Mouse (Mus musculus): ENCODE results near the gene Myf6. TPM values are rescaled to one million over a fixed set of nuclear protein-coding genes. Genes with fewer than 3 reads are reported as not detected.

Gene Myf6
- total and polyA plus RNA-seq, 3 experiments = not detected

GRCm38 (mm10) chr10:107506397-107506796, 11.9 kb upstream of the Myf6 start:
- Histone ChIP-seq H3K27me3 (replicated peaks) (no peaks in the 10 kb centered on the region), H3K27ac (ENCODE audit: insufficient read depth, low read depth) (no peak overlapping the region), H3K9me3 (replicated peaks; ENCODE audit: low read length) (peaks cover 19% of the 10 kb centered on the region), H3K4me3 (replicated peaks in 1 of 3; ENCODE audit: low read depth in 2 of 3, low read length in 2 of 3, poor library complexity in 1 of 3) (no peak overlapping the region), H3K4me1 (ENCODE audit: control insufficient read depth in 1 of 2, insufficient read depth in 2 of 2) (no peaks in the 10 kb centered on the region), H3K36me3 (replicated peaks in 1 of 2; ENCODE audit: control insufficient read depth in 1 of 2, insufficient read depth in 1 of 2, low read length in 1 of 2) (no peaks in the 10 kb centered on the region), H3K9ac (ENCODE audit: insufficient read depth, low read depth) (no peak overlapping the region), H3K4me2 (ENCODE audit: insufficient read depth, low read depth, poor library complexity, severe bottlenecking) (no peak overlapping the region), H3K79me2 (replicated peaks; ENCODE audit: control insufficient read depth, extremely low read depth, insufficient read depth, poor library complexity, severe bottlenecking) (no peaks in the 10 kb centered on the region)
- in situ Hi-C loops (cut with MboI; ENCODE audit: low pct_ligation_motif_present, low pct_unique_long_range_greater_than_20kb, low sequenced_read_pairs) (no loop called here), dilution Hi-C loops (cut with MboI; ENCODE audit: extremely low pct_ligation_motif_present, extremely low pct_unique_long_range_greater_than_20kb, low sequenced_read_pairs) (no loop called here)
- no peak for TF ChIP-seq ELF1 (IDR thresholded peaks at IDR 0.05; ENCODE audit: low read depth, low read length)
- no peak for TF ChIP-seq CHD1 (IDR thresholded peaks at IDR 0.05; ENCODE audit: low read depth, low read length)
- TF ChIP-seq MYC (IDR thresholded peaks at IDR 0.05; ENCODE audit: low read depth, low read length) = no peak
- TF ChIP-seq NRF1 (IDR thresholded peaks at IDR 0.05; ENCODE audit: low read depth, low read length) = no peak
- TF ChIP-seq PAX5 (IDR thresholded peaks at IDR 0.05; ENCODE audit: low read length) = no peak
- TF ChIP-seq CTCF (conservative IDR thresholded peaks at IDR 0.05 in 1 of 2, IDR thresholded peaks at IDR 0.05 in 1 of 2; ENCODE audit: low read depth in 2 of 2, low read length in 2 of 2) = no peak
- no peak for TF ChIP-seq USF1 (IDR thresholded peaks at IDR 0.05; ENCODE audit: low read depth, low read length)
- TF ChIP-seq SMC3 (IDR thresholded peaks at IDR 0.05; ENCODE audit: low read depth, low read length) = no peak
- no peak for TF ChIP-seq EP300 (IDR thresholded peaks at IDR 0.05; ENCODE audit: low read length)
- no peak for TF ChIP-seq ETS1 (conservative IDR thresholded peaks at IDR 0.05; ENCODE audit: low read depth, low read length)
- TF ChIP-seq JUN (IDR thresholded peaks at IDR 0.05; ENCODE audit: insufficient read depth, low read depth, low read length) = no peak
- no peak for TF ChIP-seq NELFE (IDR thresholded peaks at IDR 0.05; ENCODE audit: low read depth, low read length)
- no peak for DNase-seq (ENCODE audit: extremely low read depth)

GRCm38 (mm10) chr10:107503430-107503829, 8.9 kb upstream of the Myf6 start:
- no peak overlapping the region for H3K4me2 ChIP-seq (ENCODE audit: insufficient read depth, low read depth, poor library complexity, severe bottlenecking)
- in situ Hi-C loops (cut with MboI; ENCODE audit: low pct_ligation_motif_present, low pct_unique_long_range_greater_than_20kb, low sequenced_read_pairs) (no loop called here), dilution Hi-C loops (cut with MboI; ENCODE audit: extremely low pct_ligation_motif_present, extremely low pct_unique_long_range_greater_than_20kb, low sequenced_read_pairs) (no loop called here)
- H3K4me3 ChIP-seq (replicated peaks in 1 of 3; ENCODE audit: low read depth in 2 of 3, low read length in 2 of 3, poor library complexity in 1 of 3) = no peak overlapping the region
- no peaks in the 10 kb centered on the region for H3K27me3 ChIP-seq (replicated peaks)
- no peak for DNase-seq (ENCODE audit: extremely low read depth)
- no peak overlapping the region for H3K27ac ChIP-seq (ENCODE audit: insufficient read depth, low read depth)
- peaks cover 24% of the 10 kb centered on the region for H3K9me3 ChIP-seq (replicated peaks; ENCODE audit: low read length)
- TF ChIP-seq MAFK (IDR thresholded peaks at IDR 0.05; ENCODE audit: insufficient replicate concordance, low read length) (no peak), JUN (IDR thresholded peaks at IDR 0.05; ENCODE audit: insufficient read depth, low read depth, low read length) (no peak), CTCF (conservative IDR thresholded peaks at IDR 0.05 in 1 of 2, IDR thresholded peaks at IDR 0.05 in 1 of 2; ENCODE audit: low read depth in 2 of 2, low read length in 2 of 2) (no peak), E2F4 (IDR thresholded peaks at IDR 0.05; ENCODE audit: insufficient replicate concordance, low read depth, low read length) (no peak), JUND (conservative IDR thresholded peaks at IDR 0.05; ENCODE audit: low read depth, low read length) (no peak), MEF2A (IDR thresholded peaks at IDR 0.05; ENCODE audit: borderline replicate concordance, low read depth, low read length) (no peak), ELF1 (IDR thresholded peaks at IDR 0.05; ENCODE audit: low read depth, low read length) (no peak), CHD2 (IDR thresholded peaks at IDR 0.05; ENCODE audit: low read length) (no peak), USF2 (conservative IDR thresholded peaks at IDR 0.05; ENCODE audit: low read depth, low read length) (no peak), RAD21 (IDR thresholded peaks at IDR 0.05; ENCODE audit: low read depth, low read length) (no peak), ZMIZ1 (IDR thresholded peaks at IDR 0.05; ENCODE audit: low read depth, low read length) (no peak), ZC3H11A (IDR thresholded peaks at IDR 0.05; ENCODE audit: low read depth, low read length) (no peak), MAZ (IDR thresholded peaks at IDR 0.05; ENCODE audit: low read depth, low read length) (no peak), MYC (IDR thresholded peaks at IDR 0.05; ENCODE audit: low read depth, low read length) (no peak)
- H3K4me1 ChIP-seq (ENCODE audit: control insufficient read depth in 1 of 2, insufficient read depth in 2 of 2) = no peaks in the 10 kb centered on the region
- H3K79me2 ChIP-seq (replicated peaks; ENCODE audit: control insufficient read depth, extremely low read depth, insufficient read depth, poor library complexity, severe bottlenecking) = no peaks in the 10 kb centered on the region
- no peak overlapping the region for H3K9ac ChIP-seq (ENCODE audit: insufficient read depth, low read depth)
- no peaks in the 10 kb centered on the region for H3K36me3 ChIP-seq (replicated peaks in 1 of 2; ENCODE audit: control insufficient read depth in 1 of 2, insufficient read depth in 1 of 2, low read length in 1 of 2)
